Mouse (Mus musculus) C2C12 (cell line): ENCODE measurements around the gene Wbp2nl.

Source experiments
- CEBPB ChIP-seq: IDR thresholded peaks from one replicate; pipeline ENCODE4 v1.6.1; 2011; ENCODE audit warnings: low read depth, mild to moderate bottlenecking, control low read depth, moderate library complexity
- CTCF ChIP-seq: IDR thresholded peaks from one replicate; pipeline ENCODE4 v1.5.1; 2011; ENCODE audit not compliant: control insufficient read depth, insufficient read depth, insufficient read length
- MAX ChIP-seq: IDR thresholded peaks from one replicate; pipeline ENCODE4 v1.6.1; 2011; ENCODE audit warnings: mild to moderate bottlenecking, control low read depth
- MYOD1 ChIP-seq: IDR thresholded peaks from one replicate; pipeline ENCODE4 v1.6.1; 2011; ENCODE audit warnings: low read depth; ENCODE audit not compliant: control insufficient read depth, insufficient read length

DNA sequence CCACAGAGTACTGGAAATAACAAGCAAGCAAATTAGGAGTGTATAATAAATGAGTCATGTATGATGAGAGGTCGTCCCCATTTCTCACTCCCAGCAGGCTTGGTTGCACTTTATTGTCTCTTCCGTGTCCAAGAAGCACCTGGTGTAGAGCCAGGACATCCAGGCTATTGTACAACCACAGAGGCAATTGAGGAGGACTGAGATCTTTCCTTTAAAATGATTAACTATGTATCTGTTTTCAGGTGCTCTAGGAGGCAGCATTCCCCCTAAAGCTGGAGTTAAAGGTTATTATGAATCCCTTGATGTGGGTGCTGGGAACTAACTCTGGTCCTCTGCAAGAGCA is 50.2 kb downstream of the Wbp2nl start:
- TF ChIP-seq MAX (no peak), CTCF (no peak), MYOD1 (no peak), CEBPB (no peak)
